Mouse (Mus musculus): ENCODE measurements at regions not wholly inside any gene's neighbourhood (a gene's known extent, or its start where the extent isn't known, plus 50 kb on each side); places are given as distances from the start of the nearest gene placed in this dataset.

DNA sequence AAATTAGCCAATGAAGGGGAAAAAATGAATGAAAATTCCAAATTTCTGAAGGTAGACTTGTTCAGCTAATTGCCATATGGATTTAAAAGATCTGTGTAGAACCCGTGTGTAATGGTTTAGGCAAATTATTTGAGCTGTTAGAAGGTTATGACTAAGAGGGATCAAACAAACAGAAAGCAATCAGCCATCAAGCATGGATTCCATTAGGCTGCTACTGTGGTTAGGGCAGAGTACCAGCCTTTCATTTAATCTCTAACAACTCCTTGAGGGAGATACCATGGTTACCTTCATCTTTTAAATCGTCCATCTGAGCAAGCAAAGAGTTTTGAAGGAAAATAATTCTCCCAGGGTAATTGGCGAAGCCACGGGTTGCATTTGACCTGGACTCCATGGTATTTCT is 509.5 kb downstream of the Ipmk start:
- Histone ChIP-seq H3K4me1 (ENCODE audit: control insufficient read depth, insufficient read depth, insufficient read length, low read length) (no peaks in the 10 kb centered on the region), H3K4me3 (ENCODE audit: insufficient read depth, low read depth, low read length) (no peak overlapping the region), H3K27ac (replicated peaks; ENCODE audit: low read depth, low read length) (no peak overlapping the region)

- Histone ChIP-seq H3K4me3 (ENCODE audit: insufficient read depth, low read depth, low read length) (no peak overlapping the region), H3K4me1 (ENCODE audit: control insufficient read depth, insufficient read depth, insufficient read length, low read length) (no peaks in the 10 kb centered on the region), H3K27ac (replicated peaks; ENCODE audit: low read depth, low read length) (no peak overlapping the region)
These were observed 510.0 kb downstream of the Ipmk start for GRCm38 (mm10) chr10:71857518-71857973.

DNA sequence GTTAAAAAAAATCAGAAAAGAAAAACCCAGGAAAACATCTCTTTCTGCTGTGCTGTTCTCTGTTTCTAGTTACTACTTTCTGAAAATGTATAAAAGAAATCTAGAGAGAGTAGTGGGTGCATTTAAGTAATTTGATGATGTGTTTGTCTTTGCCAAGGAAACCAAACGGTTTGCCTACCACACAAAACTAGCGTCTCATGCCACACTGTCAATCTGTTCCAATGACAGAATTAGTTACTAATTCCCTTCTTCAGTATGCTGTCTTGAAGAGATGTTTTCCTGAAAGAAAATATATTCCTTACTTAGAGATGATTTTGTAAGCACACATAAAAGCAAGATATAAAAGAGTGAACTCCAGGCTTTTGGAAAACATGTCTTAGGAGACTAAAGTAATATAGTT is 546.2 kb downstream of the Ipmk start:
- no peak overlapping the region for H3K4me3 ChIP-seq (ENCODE audit: insufficient read depth, low read depth, low read length)
- no peaks in the 10 kb centered on the region for H3K4me1 ChIP-seq (ENCODE audit: control insufficient read depth, insufficient read depth, insufficient read length, low read length)
- no peak overlapping the region for H3K27ac ChIP-seq (replicated peaks; ENCODE audit: low read depth, low read length)

DNA sequence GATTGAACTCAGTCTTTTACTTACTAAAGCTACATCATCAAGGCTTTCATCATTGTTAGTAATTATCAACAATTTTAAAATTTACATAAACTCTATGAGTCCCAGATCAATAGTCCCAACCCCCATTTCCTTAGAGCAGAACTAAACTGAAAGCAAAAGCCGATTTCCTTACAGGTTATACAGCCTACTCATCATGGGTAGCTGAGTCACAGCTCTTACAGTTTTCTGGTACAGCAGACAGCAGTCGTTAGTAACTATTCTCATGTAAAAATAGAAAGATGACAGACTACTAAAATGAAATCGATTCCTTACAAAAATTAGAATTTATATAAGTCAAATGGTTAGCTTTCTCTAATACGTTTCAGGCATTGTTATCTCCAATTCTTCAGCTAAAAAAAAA is 557.5 kb downstream of the Ipmk start:
- no peak overlapping the region for H3K27ac ChIP-seq (replicated peaks; ENCODE audit: low read depth, low read length)
- no peaks in the 10 kb centered on the region for H3K4me1 ChIP-seq (ENCODE audit: control insufficient read depth, insufficient read depth, insufficient read length, low read length)
- H3K4me3 ChIP-seq (ENCODE audit: insufficient read depth, low read depth, low read length), result no peak overlapping the region
